Mouse (Mus musculus): ENCODE data around the gene Asb8.

- TF ChIP-seq CTCF (conservative IDR thresholded peaks at IDR 0.05; ENCODE audit: low read length) (no peak), POU5F1 (IDR thresholded peaks at IDR 0.05; ENCODE audit: borderline replicate concordance, low read length) (no peak)
These were observed 49.1 kb downstream of the Asb8 start for GRCm38 (mm10) chr15:98116287-98116686.
